Mouse (Mus musculus): Measurements from ENCODE around the gene Sh3yl1. TPM values are rescaled to one million over a fixed set of nuclear protein-coding genes. Genes with fewer than 3 reads are reported as not detected.
A peak's percentile ranks its signal among the peaks of the same experiment; 100 is the strongest.

Sh3yl1 gene
- 10 to 100 TPM; 11.3 to 11.8 TPM for total RNA-seq (2021)
- long read RNA-seq, experiment 1, transcript Sh3yl1-201 (10 exons, 1,750 nt), result major isoform, 13 of 16 reads
- long read RNA-seq, experiment 1, partial matches to known transcripts, result 0 of 16 reads
- long read RNA-seq, experiment 1, other reads (novel, unspliced or antisense), result 2 of 16 reads
- long read RNA-seq, experiment 2, transcript Sh3yl1-201 (10 exons, 1,750 nt), result major isoform, 14 of 16 reads
- long read RNA-seq, experiment 2, partial matches to known transcripts, result 1 of 16 reads
- long read RNA-seq, experiment 2, other reads (novel, unspliced or antisense), result 0 of 16 reads

- Histone ChIP-seq H3K4me3 (peak within 1 kb of the TSS; percentile 82), H3K27ac (peak within 1 kb of the TSS; percentile 89)
- TF ChIP-seq CTCF (IDR thresholded peaks at IDR 0.05), result no peak
- peak; percentile 95 to 96 for DNase-seq (ENCODE audit: extremely low spot score in 1 of 2, low spot score in 2 of 2)
- intact Hi-C loops (cut with DNase I), result no loop called here
Measured at GRCm38 (mm10) chr12:30911261-30912047, at the start of gene Sh3yl1, which contains the start of gene Acp1. TSS of gene Sh3yl1 (plus strand) at chr12:30911668. TSS of gene Acp1 (minus strand) at chr12:30911589.

DNA sequence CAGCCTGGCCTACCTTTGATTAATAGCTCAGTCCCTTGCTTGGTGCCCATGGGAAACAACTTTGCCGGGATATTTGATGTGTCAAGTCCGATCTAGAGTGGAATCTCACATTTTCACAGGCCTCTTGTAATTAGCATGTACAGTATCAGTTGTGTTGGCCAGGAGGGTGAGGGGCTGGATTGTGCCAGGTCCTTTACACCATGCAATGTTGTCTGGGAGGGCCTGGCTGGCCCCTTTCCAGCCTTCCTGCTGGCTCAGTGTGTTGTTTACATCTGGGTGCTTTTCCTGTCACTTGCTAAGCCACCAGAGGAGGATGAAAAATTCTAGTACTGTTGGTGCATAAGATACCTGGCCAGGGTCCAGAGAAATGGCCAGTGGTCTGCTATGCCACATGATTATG lies 47.1 kb upstream of the Sh3yl1 start:
- intact Hi-C loops (cut with DNase I), result no loop called here
- H3K4me3 ChIP-seq, result no peak overlapping the region
- H3K27ac ChIP-seq, result no peak overlapping the region
- no peak for DNase-seq (ENCODE audit: extremely low spot score in 1 of 2, low spot score in 2 of 2)
- no peak for TF ChIP-seq CTCF (IDR thresholded peaks at IDR 0.05)

DNA sequence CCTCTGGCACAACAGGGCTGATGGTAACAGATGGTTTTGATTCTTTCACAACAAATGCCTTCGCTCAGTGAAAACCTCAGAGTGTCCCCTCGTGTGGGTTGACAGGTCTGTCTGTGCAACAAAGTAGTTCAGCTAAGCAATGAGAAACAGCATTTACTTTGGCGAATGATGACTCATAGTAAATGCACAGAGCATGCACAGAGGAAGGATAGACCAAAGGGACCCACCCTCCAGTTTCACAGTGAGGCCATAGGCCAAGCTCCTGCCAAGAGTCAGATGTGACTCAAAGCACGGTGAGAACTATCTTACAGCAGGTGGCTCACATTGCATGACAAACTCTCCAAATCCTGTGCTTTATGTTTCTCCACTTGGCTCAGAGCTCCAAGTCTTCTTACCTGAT lies 45.7 kb upstream of the Sh3yl1 start:
- Histone ChIP-seq H3K27ac (no peak overlapping the region), H3K4me3 (no peak overlapping the region)
- TF ChIP-seq CTCF (IDR thresholded peaks at IDR 0.05), result no peak
- intact Hi-C loops (cut with DNase I), result no loop called here
- DNase-seq (ENCODE audit: extremely low spot score in 1 of 2, low spot score in 2 of 2), result no peak

DNA sequence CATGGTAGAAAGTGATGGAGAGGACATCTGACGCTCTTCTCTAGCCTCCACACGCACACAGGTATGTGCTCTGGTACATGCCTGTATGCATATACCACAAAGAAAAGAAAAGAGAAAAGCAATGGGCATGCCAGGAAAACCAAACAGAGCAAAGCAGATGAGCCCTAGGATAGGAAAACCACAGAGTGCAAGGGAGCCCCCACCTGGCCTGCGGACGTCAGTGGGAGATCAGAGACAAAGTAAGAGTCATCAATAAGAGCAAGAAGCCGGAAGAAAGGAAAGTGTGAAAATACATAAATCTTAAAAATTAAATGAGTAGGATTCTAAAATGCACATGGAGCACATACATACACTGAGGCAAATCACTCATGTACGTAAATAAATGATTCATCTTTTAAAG lies 32.0 kb upstream of the Sh3yl1 start:
- peak; percentile 14; the same call in 1 of the 2 replicates for TF ChIP-seq CTCF (IDR thresholded peaks at IDR 0.05)
- intact Hi-C loops (cut with DNase I), result no loop called here
- Histone ChIP-seq H3K27ac (no peak overlapping the region), H3K4me3 (no peak overlapping the region)
- DNase-seq (ENCODE audit: extremely low spot score in 1 of 2, low spot score in 2 of 2), result no peak

DNA sequence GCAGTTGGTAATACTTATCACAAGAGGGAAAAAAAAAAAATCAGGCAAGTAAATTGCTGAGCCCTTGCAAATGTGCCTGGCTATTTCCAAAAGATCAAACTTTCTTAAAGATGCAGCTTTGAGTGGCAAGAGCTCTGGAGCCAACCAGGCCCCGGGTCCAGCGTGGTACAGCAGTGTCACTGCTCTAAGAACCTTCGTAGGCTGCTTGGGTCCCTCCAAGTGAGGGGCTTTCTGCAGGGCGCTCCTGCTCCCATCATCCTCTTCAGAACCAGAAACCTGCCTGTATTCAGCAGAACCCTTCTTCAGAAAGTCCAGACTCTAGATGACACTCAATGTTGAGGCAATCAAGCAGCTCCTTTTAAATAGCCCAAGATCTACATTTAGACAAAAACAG lies 27.9 kb upstream of the Sh3yl1 start:
- intact Hi-C loops (cut with DNase I), result loop anchor here (5.0 to 10.0 kb wide), 2 partner anchors 176 to 829 kb away; no protein-coding TSS in a partner anchor
- TF ChIP-seq CTCF (IDR thresholded peaks at IDR 0.05), result no peak
- Histone ChIP-seq H3K4me3 (peak overlapping the region; percentile 52), H3K27ac (no peak overlapping the region)
- no peak for DNase-seq (ENCODE audit: extremely low spot score in 1 of 2, low spot score in 2 of 2)

- DNase-seq (ENCODE audit: extremely low spot score in 1 of 2, low spot score in 2 of 2), result peak in 1 of 2 experiments; percentile 15
- no peak for TF ChIP-seq CTCF (IDR thresholded peaks at IDR 0.05)
- Histone ChIP-seq H3K27ac (no peak within 1 kb of the TSS), H3K4me3 (peak within 1 kb of the TSS; percentile 52)
- intact Hi-C loops (cut with DNase I), result loop anchor here (5.0 to 10.0 kb wide), 2 partner anchors 177 to 829 kb away; no protein-coding TSS in a partner anchor
Measured at GRCm38 (mm10) chr12:30883986-30884621, 27.4 kb upstream of the Sh3yl1 start, which contains the start of gene Alkal2. TSS of gene Alkal2 (plus strand) at chr12:30884322.

DNA sequence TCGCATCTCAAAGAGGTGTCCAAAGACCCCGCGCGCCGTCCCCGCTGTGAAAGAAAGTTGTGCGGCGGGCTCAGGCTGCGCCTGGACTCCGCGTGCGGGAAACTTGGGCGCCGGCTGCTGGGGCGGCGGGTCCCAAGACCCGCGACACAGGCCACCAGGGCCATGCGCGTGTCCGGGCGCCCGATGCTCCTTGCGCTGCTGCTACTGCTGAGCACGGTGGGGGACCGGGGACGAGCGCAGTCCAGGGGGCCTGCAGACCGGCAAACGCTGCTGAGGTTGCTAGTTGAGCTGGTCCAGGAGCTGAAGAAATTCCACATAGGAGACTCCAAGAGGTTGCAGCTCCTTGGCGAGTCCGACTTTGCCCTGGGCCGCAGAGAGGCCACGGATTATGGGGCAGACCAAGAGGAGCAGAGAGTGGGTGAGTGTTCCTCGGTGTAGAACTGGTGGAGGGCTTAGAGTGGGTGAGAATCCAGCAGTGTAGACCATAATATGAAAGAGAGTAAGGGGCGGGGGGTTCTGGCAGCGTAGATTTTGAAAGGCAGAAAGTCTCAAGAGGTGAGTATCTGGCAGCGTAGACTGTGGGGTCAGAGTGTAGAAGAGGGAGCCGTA lies 26.7 kb upstream of the Sh3yl1 start:
- TF ChIP-seq CTCF (IDR thresholded peaks at IDR 0.05), result no peak
- Histone ChIP-seq H3K4me3 (peak overlapping the region; percentile 52), H3K27ac (no peak overlapping the region)
- no peak for DNase-seq (ENCODE audit: extremely low spot score in 1 of 2, low spot score in 2 of 2)
- intact Hi-C loops (cut with DNase I), result loop anchor here (5.0 to 10.0 kb wide), 3 partner anchors 177 to 830 kb away; no protein-coding TSS in a partner anchor

GRCm38 (mm10) chr12:30885891-30886290 lies 25.6 kb upstream of the Sh3yl1 start:
- no peak for DNase-seq (ENCODE audit: extremely low spot score in 1 of 2, low spot score in 2 of 2)
- Histone ChIP-seq H3K27ac (no peak overlapping the region), H3K4me3 (no peak overlapping the region)
- TF ChIP-seq CTCF (IDR thresholded peaks at IDR 0.05), result no peak
- intact Hi-C loops (cut with DNase I), result loop anchor here (5.0 to 10.0 kb wide), 2 partner anchors 194 to 831 kb away; no protein-coding TSS in a partner anchor

DNA sequence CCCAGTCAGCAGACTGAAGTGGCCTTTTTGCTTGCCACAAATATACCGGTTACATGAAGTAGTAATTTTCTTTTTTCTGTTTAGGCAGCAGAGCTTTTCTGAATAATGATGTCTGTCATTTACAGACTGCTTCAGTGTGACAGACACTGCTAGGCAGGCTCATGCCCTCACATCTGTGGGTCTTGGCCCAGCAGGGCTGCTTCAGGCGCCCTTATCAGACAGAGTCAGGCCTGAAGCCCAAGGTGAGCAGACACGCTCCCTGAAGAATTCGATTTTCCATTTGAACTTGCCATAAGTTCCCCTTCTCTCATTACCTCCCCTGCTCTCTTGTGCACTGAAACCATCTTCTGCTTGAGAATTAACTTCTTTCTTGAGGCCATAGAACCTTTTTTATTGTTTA lies 23.5 kb upstream of the Sh3yl1 start:
- TF ChIP-seq CTCF (IDR thresholded peaks at IDR 0.05), result no peak

GRCm38 (mm10) chr12:30890067-30890466 lies 21.4 kb upstream of the Sh3yl1 start:
- H3K27ac ChIP-seq, result no peak overlapping the region
- DNase-seq (ENCODE audit: extremely low spot score in 1 of 2, low spot score in 2 of 2), result peak; percentile 60 to 68
- intact Hi-C loops (cut with DNase I), result loop anchor here (1.0 kb wide), 1 partner anchor 293 kb away; no protein-coding TSS in a partner anchor
- no peak overlapping the region for H3K4me3 ChIP-seq
- peak; percentile 79 for TF ChIP-seq CTCF (IDR thresholded peaks at IDR 0.05)

More for the DNA sequence above, 23.5 kb upstream of the Sh3yl1 start:
- DNase-seq (ENCODE audit: extremely low spot score in 1 of 2, low spot score in 2 of 2), result no peak
- H3K4me3 ChIP-seq, result no peak overlapping the region
- no peak overlapping the region for H3K27ac ChIP-seq
- intact Hi-C loops (cut with DNase I), result loop anchor here (5.0 to 10.0 kb wide), 2 partner anchors 196 to 833 kb away; no protein-coding TSS in a partner anchor

DNA sequence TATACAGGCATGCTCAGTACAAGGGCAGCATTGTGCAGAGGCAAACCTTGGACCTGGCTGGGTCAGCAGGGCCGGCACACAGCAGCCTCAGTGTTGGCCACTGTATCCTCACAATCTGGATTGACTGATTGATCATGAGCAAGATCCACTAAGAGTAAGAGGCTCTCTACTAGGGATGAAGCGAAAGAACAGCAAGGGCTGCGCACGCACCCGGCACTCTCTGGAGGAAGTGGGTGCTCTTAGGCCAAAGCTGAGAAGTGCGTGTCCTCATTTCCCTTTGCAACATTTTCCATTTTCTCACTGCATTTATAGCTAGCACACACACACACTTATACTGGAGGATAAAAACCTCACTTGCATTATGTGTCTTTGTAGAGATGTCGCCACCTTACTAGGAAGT lies 20.0 kb upstream of the Sh3yl1 start:
- Histone ChIP-seq H3K4me3 (no peak overlapping the region), H3K27ac (no peak overlapping the region)
- intact Hi-C loops (cut with DNase I), result no loop called here
- DNase-seq (ENCODE audit: extremely low spot score in 1 of 2, low spot score in 2 of 2), result no peak
- TF ChIP-seq CTCF (IDR thresholded peaks at IDR 0.05), result no peak

Data from left cerebral cortex, adult 2 months (tissue).